In genomic region chr16:20536081-20536665, GRCm38 (mm10) we compare ENCODE assay signal across 8 mouse cellular contexts. TPM values are rescaled to one million over a fixed set of nuclear protein-coding genes. Genes with fewer than 3 reads are reported as not detected.
A peak's percentile ranks its signal among the peaks of the same experiment; 100 is the strongest.
DNase-seq lines count a peak whose midpoint lies in the region; ATAC-seq and TF ChIP-seq lines count a peak whose summit lies in the region.

No protein-coding gene starts in this region.

- TF ChIP-seq CTCF in bone marrow, adult 2 months (IDR thresholded peaks at IDR 0.05; ENCODE audit: control insufficient read depth, insufficient read depth, low read length), result no peak

- peak overlapping the region; percentile 91 for H3K9ac ChIP-seq in hindbrain, embryonic 12.5 days
- peak overlapping the region; percentile 97 for H3K9ac ChIP-seq in midbrain, embryonic 12.5 days (replicated peaks)

- peak overlapping the region; percentile 98 for H3K4me3 ChIP-seq in bone marrow, adult 2 months (replicated peaks; ENCODE audit: control insufficient read depth, low read depth, low read length)
- peak overlapping the region; percentile 75 for H3K4me3 ChIP-seq in hindbrain, embryonic 12.5 days
- peak overlapping the region; percentile 92 for H3K4me3 ChIP-seq in midbrain, embryonic 12.5 days

- H3K27me3 ChIP-seq in hindbrain, embryonic 12.5 days, result no peaks in the 10 kb centered on the region
- H3K27me3 ChIP-seq in midbrain, embryonic 12.5 days, result no peaks in the 10 kb centered on the region

- peak overlapping the region; percentile 94 for H3K27ac ChIP-seq in bone marrow, adult 2 months (ENCODE audit: control insufficient read depth, insufficient read depth, low read depth, low read length, poor library complexity)
- H3K27ac ChIP-seq in hindbrain, embryonic 12.5 days, result no peak overlapping the region
- H3K27ac ChIP-seq in midbrain, embryonic 12.5 days (replicated peaks), result no peak overlapping the region

- peak; percentile 63 for DNase-seq in kidney, adult 9 months
- DNase-seq in kidney, adult 8-10 months, result no peak
- no peak for DNase-seq in urinary bladder, postnatal 25 days (ENCODE audit: low spot score)
- DNase-seq in frontal cortex, adult 2 months (ENCODE audit: extremely low spot score in 1 of 2, low spot score in 1 of 2), result no peak
- no peak for DNase-seq in layer of hippocampus, postnatal 25 days (ENCODE audit: extremely low spot score in 1 of 2, low spot score in 1 of 2)

- H3K4me2 ChIP-seq in hindbrain, embryonic 12.5 days (replicated peaks), result peak overlapping the region; percentile 71
- H3K4me2 ChIP-seq in midbrain, embryonic 12.5 days (replicated peaks), result peak overlapping the region; percentile 89

- no peaks in the 10 kb centered on the region for H3K9me3 ChIP-seq in hindbrain, embryonic 12.5 days (replicated peaks)
- no peaks in the 10 kb centered on the region for H3K9me3 ChIP-seq in midbrain, embryonic 12.5 days

- H3K4me1 ChIP-seq in bone marrow, adult 2 months (ENCODE audit: control insufficient read depth, insufficient read depth, low read length), result peaks cover 6% of the 10 kb centered on the region; the same call in 1 of the 2 replicates
- peaks cover 28% of the 10 kb centered on the region for H3K4me1 ChIP-seq in hindbrain, embryonic 12.5 days
- H3K4me1 ChIP-seq in midbrain, embryonic 12.5 days, result peaks cover 25% of the 10 kb centered on the region

- WGBS in bone marrow, adult 2 months, result 37% methylated on average over 9 of the region's 9 CpGs
- WGBS in hindbrain, embryonic 12.5 days, result 38% methylated on average over 9 of the region's 9 CpGs
- 38% methylated on average over 9 of the region's 9 CpGs for WGBS in midbrain, embryonic 12.5 days

- no peak for TF ChIP-seq POLR2A in bone marrow, adult 2 months (IDR thresholded peaks at IDR 0.05; ENCODE audit: borderline replicate concordance, control insufficient read depth, low read depth, low read length)

- ATAC-seq in hindbrain, embryonic 12.5 days (ENCODE audit: low FRiP score), result no peak
- ATAC-seq in midbrain, embryonic 12.5 days (ENCODE audit: low FRiP score, low read depth), result no peak

- H3K36me3 ChIP-seq in hindbrain, embryonic 12.5 days, result peaks cover 58% of the 10 kb centered on the region
- H3K36me3 ChIP-seq in midbrain, embryonic 12.5 days, result peaks cover 59% of the 10 kb centered on the region

RNA-seq across cellular contexts. Expression of gene Ap2m1, which starts 0.9 kb away (rescaled TPM):
- 117 and 135 TPM in 2 replicates for polyA plus RNA-seq in bone marrow, adult 2 months (2011; ENCODE audit: insufficient read depth, insufficient read length, low replicate concordance, missing spikeins)
- polyA plus RNA-seq in hindbrain, embryonic 12.5 days (2016; fragmentation: Nextera tagmentation; extraction: Ambion mirVana), result 901 and 915 TPM in 2 replicates
- polyA plus RNA-seq in midbrain, embryonic 12.5 days (2016; fragmentation: Nextera tagmentation; extraction: Ambion mirVana), result 906 and 914 TPM in 2 replicates
- 1,374 and 1,412 TPM in 2 replicates for polyA plus RNA-seq in frontal cortex, adult 2 months (2012; rRNA removed)
- total RNA-seq in layer of hippocampus, postnatal 25 days (2021), result 100 to 1,000 TPM; 753 to 800 TPM

RNA-seq across cellular contexts. Expression of gene Abcf3, which starts 12.2 kb away (rescaled TPM):
- 30.4 and 53.5 TPM in 2 replicates for polyA plus RNA-seq in bone marrow, adult 2 months (2011; ENCODE audit: insufficient read depth, insufficient read length, low replicate concordance, missing spikeins)
- polyA plus RNA-seq in hindbrain, embryonic 12.5 days (2016; fragmentation: Nextera tagmentation; extraction: Ambion mirVana), result 72.7 and 76.2 TPM in 2 replicates
- polyA plus RNA-seq in midbrain, embryonic 12.5 days (2016; fragmentation: Nextera tagmentation; extraction: Ambion mirVana), result 76.5 and 77.9 TPM in 2 replicates
- 72.5 and 86.0 TPM in 2 replicates for polyA plus RNA-seq in frontal cortex, adult 2 months (2012; rRNA removed)
- total RNA-seq in layer of hippocampus, postnatal 25 days (2021), result 10 to 100 TPM; 79.4 to 89.4 TPM

RNA-seq across cellular contexts. Expression of gene Dvl3, which starts 19.4 kb away (rescaled TPM):
- polyA plus RNA-seq in bone marrow, adult 2 months (2011; ENCODE audit: insufficient read depth, insufficient read length, low replicate concordance, missing spikeins), result 12.1 and 19.5 TPM in 2 replicates
- polyA plus RNA-seq in hindbrain, embryonic 12.5 days (2016; fragmentation: Nextera tagmentation; extraction: Ambion mirVana), result 51.6 and 60.5 TPM in 2 replicates
- 49.1 and 52.6 TPM in 2 replicates for polyA plus RNA-seq in midbrain, embryonic 12.5 days (2016; fragmentation: Nextera tagmentation; extraction: Ambion mirVana)
- 50.7 and 54.1 TPM in 2 replicates for polyA plus RNA-seq in frontal cortex, adult 2 months (2012; rRNA removed)
- total RNA-seq in layer of hippocampus, postnatal 25 days (2021), result 10 to 100 TPM; 57.2 to 68.3 TPM

RNA-seq across cellular contexts. Expression of gene Eif2b5, which starts 37.6 kb away (rescaled TPM):
- 38.0 and 64.7 TPM in 2 replicates for polyA plus RNA-seq in bone marrow, adult 2 months (2011; ENCODE audit: insufficient read depth, insufficient read length, low replicate concordance, missing spikeins)
- 118 and 127 TPM in 2 replicates for polyA plus RNA-seq in hindbrain, embryonic 12.5 days (2016; fragmentation: Nextera tagmentation; extraction: Ambion mirVana)
- 120 and 136 TPM in 2 replicates for polyA plus RNA-seq in midbrain, embryonic 12.5 days (2016; fragmentation: Nextera tagmentation; extraction: Ambion mirVana)
- 40.7 and 46.6 TPM in 2 replicates for polyA plus RNA-seq in frontal cortex, adult 2 months (2012; rRNA removed)
- 10 to 100 TPM; 46.0 to 53.3 TPM for total RNA-seq in layer of hippocampus, postnatal 25 days (2021)

RNA-seq across cellular contexts. Expression of gene Vwa5b2, which starts 53.1 kb away (rescaled TPM):
- not detected in 2 replicates for polyA plus RNA-seq in bone marrow, adult 2 months (2011; ENCODE audit: insufficient read depth, insufficient read length, low replicate concordance, missing spikeins)
- 8.8 and 11.0 TPM in 2 replicates for polyA plus RNA-seq in hindbrain, embryonic 12.5 days (2016; fragmentation: Nextera tagmentation; extraction: Ambion mirVana)
- 6.0 and 7.5 TPM in 2 replicates for polyA plus RNA-seq in midbrain, embryonic 12.5 days (2016; fragmentation: Nextera tagmentation; extraction: Ambion mirVana)
- 70.4 and 77.5 TPM in 2 replicates for polyA plus RNA-seq in frontal cortex, adult 2 months (2012; rRNA removed)
- 10 to 100 TPM; 22.8 to 24.2 TPM for total RNA-seq in layer of hippocampus, postnatal 25 days (2021)
